Mouse (Mus musculus) layer of hippocampus, adult 2 months (tissue): ENCODE measurements around the gene Smarcd1. TPM values are rescaled to one million over a fixed set of nuclear protein-coding genes. Genes with fewer than 3 reads are reported as not detected.

Experiments
- DNase-seq, 2 experiments: peaks; one replicate each; pipeline ENCODE4 v3.0.0; 2022; ENCODE audit warnings: low spot score in 2 of 2
- H3K27ac ChIP-seq: fragments of 200-600 bp; 2 replicates; pipeline ENCODE4 v1.8.1; 2022
- H3K4me3 ChIP-seq: fragments of 200-600 bp; 2 replicates; pipeline ENCODE4 v1.8.1; 2022; ENCODE audit warnings: mild to moderate bottlenecking
- CTCF ChIP-seq: fragments of 200-600 bp; conservative IDR thresholded peaks from 2 replicates; pipeline ENCODE4 v1.8.1; 2022; ENCODE audit warnings: antibody characterized with exemption, mild to moderate bottlenecking, moderate library complexity
- total RNA-seq, 2 experiments: library from RNA; stranded (reverse); gene quantifications; 2 replicates each; pipeline ENCODE4 v1.2.3; 2021

The Smarcd1 gene
- total RNA-seq, 2 experiments from 2014 or later, result 118 to 123 TPM

GRCm38 (mm10) chr15:99710221-99711190 is 8.6 kb downstream of the Smarcd1 start:
- Histone ChIP-seq H3K4me3 (no peak overlapping the region), H3K27ac (peak overlapping the region; percentile 99)
- DNase-seq, result no peak
- TF ChIP-seq CTCF, result no peak

- no peak overlapping the region for H3K4me3 ChIP-seq
- no peak for TF ChIP-seq CTCF
- DNase-seq, result no peak
- H3K27ac ChIP-seq, result peak overlapping the region; percentile 99
Observed at GRCm38 (mm10) chr15:99711491-99711890, 9.6 kb downstream of the Smarcd1 start.

GRCm38 (mm10) chr15:99712666-99713559 is 11.0 kb downstream of the Smarcd1 start:
- no peak for TF ChIP-seq CTCF
- Histone ChIP-seq H3K27ac (peak overlapping the region; percentile 99), H3K4me3 (no peak overlapping the region)
- no peak for DNase-seq

- peak in 1 of 2 experiments; percentile 11 for DNase-seq
- H3K27ac ChIP-seq, result peak overlapping the region; percentile 99
- no peak overlapping the region for H3K4me3 ChIP-seq
Observed at GRCm38 (mm10) chr15:99713569-99713968, 11.6 kb downstream of the Smarcd1 start.

GRCm38 (mm10) chr15:99714206-99714605 is 12.3 kb downstream of the Smarcd1 start:
- peak in 1 of 2 experiments; percentile 9 for DNase-seq
- no peak for TF ChIP-seq CTCF
- H3K27ac ChIP-seq, result peak overlapping the region; percentile 99
- no peak overlapping the region for H3K4me3 ChIP-seq

More at GRCm38 (mm10) chr15:99713569-99713968, 11.6 kb downstream of the Smarcd1 start:
- TF ChIP-seq CTCF, result peak; percentile 53

GRCm38 (mm10) chr15:99714858-99715257 is 12.9 kb downstream of the Smarcd1 start:
- peak overlapping the region; percentile 99 for H3K27ac ChIP-seq
- peak; percentile 86 to 90 for DNase-seq
- no peak overlapping the region for H3K4me3 ChIP-seq
- TF ChIP-seq CTCF, result peak; percentile 94

- peak overlapping the region; percentile 99 for H3K27ac ChIP-seq
- no peak for TF ChIP-seq CTCF
- DNase-seq, result peak; percentile 76 to 89
Observed at GRCm38 (mm10) chr15:99715361-99715865, 13.5 kb downstream of the Smarcd1 start.

GRCm38 (mm10) chr15:99715982-99716746 is 14.2 kb downstream of the Smarcd1 start:
- no peak for TF ChIP-seq CTCF
- Histone ChIP-seq H3K27ac (peak overlapping the region; percentile 99), H3K4me3 (peak overlapping the region; percentile 15)
- peak; percentile 27 to 43 for DNase-seq

More at GRCm38 (mm10) chr15:99715361-99715865, 13.5 kb downstream of the Smarcd1 start:
- no peak overlapping the region for H3K4me3 ChIP-seq

GRCm38 (mm10) chr15:99716814-99717213 is 14.9 kb downstream of the Smarcd1 start:
- DNase-seq, result peak; percentile 38 to 65
- no peak for TF ChIP-seq CTCF
- Histone ChIP-seq H3K4me3 (no peak overlapping the region; the same call in 1 of the 2 replicates), H3K27ac (peak overlapping the region; percentile 99)

GRCm38 (mm10) chr15:99717386-99718334 is 15.7 kb downstream of the Smarcd1 start, which contains the start of gene Gpd1:
Gpd1 (plus strand) TSS chr15:99717515.
- no peak for TF ChIP-seq CTCF
- peak within 1 kb of the TSS; percentile 76 for H3K4me3 ChIP-seq

More at GRCm38 (mm10) chr15:99717386-99718334, 15.7 kb downstream of the Smarcd1 start, which contains the start of gene Gpd1:
- DNase-seq, result peak; percentile 73 to 77
- H3K27ac ChIP-seq, result peak within 1 kb of the TSS; percentile 99
